Mouse (Mus musculus) cerebellum, adult (tissue): Measurements from ENCODE around the gene Olfr1489.
"Not testable (repeated sequence)": the region's sequence is repeated elsewhere in the genome, so short reads cannot be mapped to it uniquely, and the experiment has no call there.

Experiments
- ATAC-seq: cut with Nextera tagmentation; 2 replicates; pipeline ENCODE4 v1.9.2; 2017; ENCODE audit warnings: mild to moderate bottlenecking, moderate library complexity, mixed read lengths; ENCODE audit not compliant: insufficient number of reproducible peaks, low FRiP score, low TSS enrichment

The Olfr1489 gene

DNA sequence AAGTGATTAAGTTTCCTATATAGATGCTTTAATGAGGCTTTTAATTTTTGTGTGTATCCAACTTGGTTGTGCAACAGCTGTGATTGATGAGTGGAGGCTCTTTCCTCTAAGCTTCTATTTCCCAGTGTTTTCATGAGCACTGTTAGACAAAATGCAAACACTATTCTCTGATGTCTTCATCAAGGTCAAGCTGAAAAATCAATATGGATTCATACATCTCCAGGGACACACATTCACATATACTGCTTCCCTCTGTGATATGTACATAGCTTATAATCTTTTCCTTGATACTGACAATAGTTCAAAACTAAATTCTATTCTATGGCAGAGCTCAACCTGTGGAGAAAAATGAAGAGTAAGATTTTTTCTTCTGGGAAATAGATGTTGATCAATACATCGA, at the start of gene Olfr1489:
Gene Olfr1489, plus strand, starts transcription at position 301 of the 400 bp plus-strand sequence.
- no peak for ATAC-seq

DNA sequence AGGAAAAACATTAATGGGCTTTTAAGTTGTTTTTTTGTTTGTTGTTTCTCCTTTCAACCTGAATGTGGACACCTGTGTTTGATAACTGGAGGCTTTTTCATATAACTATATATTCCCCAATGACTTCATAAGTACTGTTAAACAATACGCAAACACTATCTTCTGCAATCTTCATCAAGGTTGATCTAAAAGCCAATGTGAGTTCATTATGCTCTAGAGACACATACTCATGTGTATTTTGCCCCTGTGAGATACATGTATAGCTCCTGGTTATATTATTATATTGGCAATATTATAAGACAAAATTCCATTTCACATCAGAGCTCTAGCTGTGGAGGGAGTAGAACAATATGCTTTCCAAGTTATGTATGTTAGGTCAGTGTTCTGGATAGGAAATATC, 48.2 kb upstream of the Olfr1489 start, which contains the start of gene Olfr1484:
Gene Olfr1484, plus strand, starts transcription at position 301 of the 400 bp plus-strand sequence.
- ATAC-seq, result no peak

DNA sequence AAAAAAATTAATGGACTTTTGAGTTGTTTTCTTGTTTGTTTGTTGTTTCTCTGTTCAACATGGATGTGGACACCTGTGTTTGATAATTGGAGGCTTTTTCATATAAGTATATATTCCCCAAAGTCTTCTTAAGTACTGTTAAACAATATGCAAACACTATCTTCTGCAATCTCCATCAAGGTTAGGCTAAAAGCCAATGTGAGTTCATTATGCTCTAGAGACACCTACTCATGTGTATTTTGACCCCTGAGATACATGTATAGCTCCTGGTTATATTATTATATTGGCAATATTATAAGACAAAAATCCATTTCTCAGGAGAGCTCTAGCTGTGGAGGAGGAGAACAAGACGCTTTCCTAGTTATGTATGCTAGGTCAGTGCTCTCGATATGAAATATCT, 14.3 kb upstream of the Olfr1489 start, which contains the start of gene Olfr1487:
Gene Olfr1487, plus strand, starts transcription at position 301 of the 400 bp plus-strand sequence.
- not testable (repeated sequence) for ATAC-seq

DNA sequence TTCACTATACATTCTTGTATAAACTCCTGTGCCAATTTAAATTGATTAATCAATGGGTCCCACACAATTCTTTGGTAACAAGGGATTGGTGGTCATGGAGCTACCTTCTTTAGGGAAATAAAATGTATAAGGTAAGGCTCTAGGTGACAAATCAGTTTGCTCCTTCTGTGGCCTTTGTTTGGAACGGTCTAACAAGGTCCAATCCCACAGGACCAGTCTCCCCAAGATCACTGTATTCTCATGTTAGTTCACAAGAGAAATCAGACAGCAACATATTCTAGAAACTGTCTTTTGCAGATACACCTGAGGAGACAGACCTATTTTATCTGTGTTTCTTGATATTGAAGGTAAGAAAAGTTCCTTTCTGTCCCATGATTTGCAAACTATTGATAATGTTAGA, 19.4 kb downstream of the Olfr1489 start, which contains the start of gene Olfr1490:
Gene Olfr1490, plus strand, starts transcription at position 301 of the 400 bp plus-strand sequence.
- no peak for ATAC-seq
